Mouse (Mus musculus) right cerebral cortex, postnatal 14 days (tissue): Measurements from ENCODE around the gene Hoga1.

ENCODE experiments used
- DNase-seq: peaks from one replicate; pipeline ENCODE4 v3.0.0; 2022

Gene Hoga1

GRCm38 (mm10) chr19:42022542-42022848, 22.9 kb upstream of the Hoga1 start:
- no peak for DNase-seq

GRCm38 (mm10) chr19:42026158-42026557, 19.3 kb upstream of the Hoga1 start:
- peak; percentile 77 for DNase-seq

GRCm38 (mm10) chr19:42031112-42031511, 14.3 kb upstream of the Hoga1 start:
- no peak for DNase-seq

- DNase-seq, result no peak
Observed at GRCm38 (mm10) chr19:42033611-42034010, 11.8 kb upstream of the Hoga1 start.

- DNase-seq, result no peak
Observed at GRCm38 (mm10) chr19:42034146-42034775, 11.1 kb upstream of the Hoga1 start.

GRCm38 (mm10) chr19:42034881-42035455, 10.4 kb upstream of the Hoga1 start:
- no peak for DNase-seq

GRCm38 (mm10) chr19:42035456-42036248, 9.8 kb upstream of the Hoga1 start, which contains the start of gene Ankrd2:
Gene Ankrd2 (plus strand): TSS chr19:42036000.
- peak; percentile 84 for DNase-seq

GRCm38 (mm10) chr19:42036357-42036756, 9.1 kb upstream of the Hoga1 start:
- no peak for DNase-seq

- no peak for DNase-seq
Observed at GRCm38 (mm10) chr19:42037167-42037702, 8.2 kb upstream of the Hoga1 start.

- no peak for DNase-seq
Observed at GRCm38 (mm10) chr19:42038310-42038709, 7.1 kb upstream of the Hoga1 start.

GRCm38 (mm10) chr19:42043988-42044387, 1.4 kb upstream of the Hoga1 start:
- DNase-seq, result no peak

GRCm38 (mm10) chr19:42050251-42050650, 4.8 kb downstream of the Hoga1 start:
- DNase-seq, result no peak

- no peak for DNase-seq
Observed at GRCm38 (mm10) chr19:42051351-42051750, 5.9 kb downstream of the Hoga1 start.

- no peak for DNase-seq
Observed at GRCm38 (mm10) chr19:42051948-42052347, 6.5 kb downstream of the Hoga1 start, which contains the start of gene 4933411K16Rik. Gene 4933411K16Rik (plus strand): TSS chr19:42052248.

- no peak for DNase-seq
Observed at GRCm38 (mm10) chr19:42054255-42054654, 8.8 kb downstream of the Hoga1 start.

- no peak for DNase-seq
Observed at GRCm38 (mm10) chr19:42055881-42056280, 10.5 kb downstream of the Hoga1 start.

- DNase-seq, result no peak
Observed at GRCm38 (mm10) chr19:42056719-42057409, 11.5 kb downstream of the Hoga1 start.

- DNase-seq, result no peak
Observed at GRCm38 (mm10) chr19:42058426-42058825, 13.0 kb downstream of the Hoga1 start.

- no peak for DNase-seq
Observed at GRCm38 (mm10) chr19:42061443-42061842, 16.0 kb downstream of the Hoga1 start.

GRCm38 (mm10) chr19:42068441-42069240, 23.2 kb downstream of the Hoga1 start:
- DNase-seq, result no peak

- no peak for DNase-seq
Observed at GRCm38 (mm10) chr19:42069241-42069525, 23.8 kb downstream of the Hoga1 start.

- DNase-seq, result no peak
Observed at GRCm38 (mm10) chr19:42071221-42071620, 25.8 kb downstream of the Hoga1 start.
